Mouse (Mus musculus) lung, postnatal 0 days (tissue): ENCODE data around the gene Sema3c. TPM values are rescaled to one million over a fixed set of nuclear protein-coding genes. Genes with fewer than 3 reads are reported as not detected.

ENCODE experiments used
- ATAC-seq: fragments of 200-750 bp; cut with Nextera tagmentation; 2 replicates; pipeline ENCODE4 v1.8.0; 2017; ENCODE audit warnings: moderate library complexity
- DNase-seq: peaks from one replicate; pipeline ENCODE4 v3.0.0-alpha.2; 2016; ENCODE audit warnings: low spot score
- H3K27ac ChIP-seq: fragments of 300-500 bp; sonication (generic); 2 replicates; pipeline ENCODE4 v1.5.1; 2014; ENCODE audit warnings: antibody characterized with exemption, mild to moderate bottlenecking, low read length, mixed read lengths
- H3K27me3 ChIP-seq: fragments of 300-500 bp; sonication (generic); replicated peaks from 2 replicates; pipeline ENCODE4 v1.6.1; 2014; ENCODE audit warnings: low read length, mixed read lengths; ENCODE audit not compliant: insufficient read depth
- H3K36me3 ChIP-seq: fragments of 300-500 bp; sonication (generic); 2 replicates; pipeline ENCODE4 v1.6.1; 2014; ENCODE audit warnings: low read length, mixed read lengths; ENCODE audit not compliant: insufficient read depth
- H3K4me1 ChIP-seq: fragments of 300-500 bp; sonication (generic); 2 replicates; pipeline ENCODE4 v1.6.1; 2014; ENCODE audit warnings: antibody characterized with exemption, low read depth, low read length, mixed read lengths; ENCODE audit not compliant: insufficient read depth
- H3K4me2 ChIP-seq: fragments of 300-500 bp; sonication (generic); replicated peaks from 2 replicates; pipeline ENCODE4 v1.6.1; 2014; ENCODE audit warnings: low read depth, mild to moderate bottlenecking, low read length, moderate library complexity, mixed read lengths
- H3K4me3 ChIP-seq: fragments of 300-500 bp; sonication (generic); 2 replicates; pipeline ENCODE4 v1.5.1; 2014; ENCODE audit warnings: low read depth, low read length
- H3K9ac ChIP-seq: fragments of 300-500 bp; sonication (generic); replicated peaks from 2 replicates; pipeline ENCODE4 v1.6.1; 2014; ENCODE audit warnings: low read depth, mild to moderate bottlenecking
- H3K9me3 ChIP-seq: fragments of 300-500 bp; sonication (generic); 2 replicates; pipeline ENCODE4 v1.6.1; 2016; ENCODE audit warnings: low read length, mixed read lengths
- CTCF ChIP-seq: IDR thresholded peaks from 2 replicates; pipeline ENCODE4 v1.5.1; 2016; ENCODE audit warnings: antibody characterized with exemption, mild to moderate bottlenecking
- EP300 ChIP-seq: IDR thresholded peaks from 2 replicates; pipeline ENCODE4 v1.6.1; 2016; ENCODE audit warnings: antibody characterized with exemption, mild to moderate bottlenecking, control low read depth
- WGBS: fragments of 180-500 bp; shearing (Covaris S2); extraction: QIAGEN DNeasy Blood & Tissue Kit; methylation state at CpG from one replicate; pipeline ENCODE4 v1.1.7; 2014; 5-methylcytosine and 5-hydroxymethylcytosine counted together
- polyA plus RNA-seq: library from polyadenylated mRNA; unstranded; fragments of >200 nt; fragmentation: Nextera tagmentation; extraction: Ambion mirVana; gene quantifications from 2 replicates; pipeline ENCODE4 v1.2.1, GENCODE M21; 2015

The Sema3c gene
- polyA plus RNA-seq, 1 experiment from 2014 or later = 42.9 TPM

- Histone ChIP-seq H3K4me1 (no peaks in the 10 kb centered on the region), H3K36me3 (no peaks in the 10 kb centered on the region), H3K27me3 (no peaks in the 10 kb centered on the region), H3K9me3 (no peaks in the 10 kb centered on the region), H3K27ac (no peak overlapping the region), H3K4me3 (no peak overlapping the region), H3K9ac (no peak overlapping the region), H3K4me2 (no peak overlapping the region)
- no peak for DNase-seq
- ATAC-seq = no peak
- TF ChIP-seq CTCF = no peak
- TF ChIP-seq EP300 = no peak
- WGBS = 53% methylated on average over 2 of the region's 2 CpGs
Observed at GRCm38 (mm10) chr5:17584299-17584945, 10.3 kb downstream of the Sema3c start.

DNA sequence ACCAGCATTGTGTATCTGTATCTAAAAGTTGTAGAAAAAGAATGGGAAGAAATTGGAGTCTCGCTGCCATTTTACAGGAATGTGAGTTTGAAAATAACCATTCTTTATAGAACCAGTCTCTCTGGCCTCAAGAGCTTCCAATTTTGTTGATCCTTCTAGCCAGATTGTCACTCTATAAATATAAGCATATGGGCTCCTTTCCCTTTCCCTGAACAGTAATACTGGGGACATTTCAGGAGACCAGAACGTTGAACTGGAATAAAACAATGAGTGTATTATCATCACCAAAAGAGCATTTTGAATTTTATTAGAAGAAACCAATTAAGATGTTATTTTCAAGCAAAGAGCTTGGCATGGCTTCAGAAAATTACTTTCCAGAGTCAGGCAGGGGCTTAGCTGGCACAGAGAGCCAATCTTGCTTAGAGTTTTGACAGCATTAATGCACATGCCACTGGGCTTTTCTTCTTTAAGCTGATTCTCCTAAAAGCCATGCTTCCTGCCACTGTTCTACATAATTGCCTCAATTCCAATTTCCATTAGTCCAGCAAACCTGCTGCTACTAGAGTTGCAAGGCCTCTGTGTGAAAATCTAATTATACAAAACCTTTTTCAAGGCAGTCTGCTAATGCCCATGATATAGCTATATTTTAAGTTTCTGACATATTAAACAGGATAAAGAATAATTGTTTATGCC, 12.6 kb downstream of the Sema3c start:
- Histone ChIP-seq H3K4me3 (no peak overlapping the region), H3K27me3 (no peaks in the 10 kb centered on the region), H3K9me3 (no peaks in the 10 kb centered on the region), H3K4me1 (no peaks in the 10 kb centered on the region), H3K9ac (no peak overlapping the region), H3K36me3 (no peaks in the 10 kb centered on the region), H3K4me2 (no peak overlapping the region), H3K27ac (no peak overlapping the region)
- no peak for DNase-seq
- TF ChIP-seq EP300 (no peak), CTCF (no peak)
- ATAC-seq = no peak
- 75% methylated on average over 2 of the region's 2 CpGs for WGBS

- TF ChIP-seq CTCF = no peak
- no peak for TF ChIP-seq EP300
Observed at GRCm38 (mm10) chr5:17591908-17592307, 17.8 kb downstream of the Sema3c start.

GRCm38 (mm10) chr5:17601700-17602099, 27.6 kb downstream of the Sema3c start:
- no peak overlapping the region for H3K4me3 ChIP-seq
- no peak overlapping the region for H3K9ac ChIP-seq
- ATAC-seq = no peak
- DNase-seq = no peak
- no peaks in the 10 kb centered on the region for H3K27me3 ChIP-seq
- TF ChIP-seq CTCF (no peak), EP300 (no peak)
- H3K4me2 ChIP-seq = no peak overlapping the region
- WGBS = 34% methylated on average over 4 of the region's 4 CpGs
- H3K36me3 ChIP-seq = no peaks in the 10 kb centered on the region
- H3K27ac ChIP-seq = no peak overlapping the region
- no peaks in the 10 kb centered on the region for H3K4me1 ChIP-seq
- H3K9me3 ChIP-seq = no peaks in the 10 kb centered on the region

More at GRCm38 (mm10) chr5:17591908-17592307, 17.8 kb downstream of the Sema3c start:
- H3K27me3 ChIP-seq = no peaks in the 10 kb centered on the region
- no peaks in the 10 kb centered on the region for H3K4me1 ChIP-seq
- ATAC-seq (no peak), DNase-seq (no peak)
- H3K27ac ChIP-seq = no peak overlapping the region
- H3K9ac ChIP-seq = no peak overlapping the region
- 66% methylated on average over 3 of the region's 3 CpGs for WGBS
- no peak overlapping the region for H3K4me2 ChIP-seq
- no peaks in the 10 kb centered on the region for H3K9me3 ChIP-seq
- no peak overlapping the region for H3K4me3 ChIP-seq
- H3K36me3 ChIP-seq = no peaks in the 10 kb centered on the region

DNA sequence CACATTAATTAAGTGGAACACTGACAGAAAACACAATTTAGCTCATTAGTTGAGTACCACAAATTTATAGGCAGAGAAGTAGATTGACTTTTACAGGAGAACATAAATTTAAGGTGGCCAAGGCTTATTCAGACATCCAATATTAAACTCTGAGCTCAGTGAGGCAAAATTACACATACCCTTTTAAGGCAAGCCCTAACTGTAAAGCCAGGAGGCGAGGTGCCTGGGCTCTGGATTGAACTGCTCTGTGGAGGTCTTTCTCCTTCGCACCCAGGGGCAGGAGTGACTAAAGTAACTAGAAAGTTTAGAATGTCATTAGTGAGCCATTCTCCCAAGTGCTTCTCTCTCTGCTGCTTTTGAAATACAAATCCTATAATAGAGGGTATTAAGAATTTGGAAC, 46.5 kb downstream of the Sema3c start:
- Histone ChIP-seq H3K4me3 (no peak overlapping the region), H3K9me3 (no peaks in the 10 kb centered on the region), H3K9ac (no peak overlapping the region), H3K27ac (no peak overlapping the region), H3K4me2 (no peak overlapping the region), H3K4me1 (no peaks in the 10 kb centered on the region), H3K27me3 (no peaks in the 10 kb centered on the region), H3K36me3 (no peaks in the 10 kb centered on the region)
- TF ChIP-seq CTCF (no peak), EP300 (no peak)
- ATAC-seq (no peak), DNase-seq (no peak)
- WGBS = 85% methylated on average over 2 of the region's 2 CpGs

DNA sequence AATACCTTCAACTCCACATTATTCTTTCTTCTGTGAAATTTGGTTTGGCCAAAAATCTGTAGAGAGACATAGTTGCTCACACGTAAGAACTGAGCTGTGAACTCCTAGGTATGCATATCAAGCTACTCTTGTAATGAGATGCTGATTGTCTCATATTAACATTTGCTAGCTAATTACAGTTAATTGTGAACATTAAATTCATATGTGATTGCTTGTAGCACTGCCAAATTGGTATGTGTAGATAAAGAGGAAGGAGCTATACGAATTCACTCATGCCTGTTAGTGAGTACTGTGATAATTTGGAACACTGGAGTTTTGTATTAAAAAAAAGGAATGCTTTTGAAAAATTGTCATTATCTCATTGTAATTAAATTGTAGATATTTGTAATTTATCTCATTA, 48.5 kb downstream of the Sema3c start:
- H3K27ac ChIP-seq = no peak overlapping the region
- H3K27me3 ChIP-seq = no peaks in the 10 kb centered on the region
- no peak overlapping the region for H3K4me3 ChIP-seq
- H3K9ac ChIP-seq = no peak overlapping the region
- 86% methylated on average over 2 of the region's 2 CpGs for WGBS
- H3K36me3 ChIP-seq = no peaks in the 10 kb centered on the region
- no peaks in the 10 kb centered on the region for H3K4me1 ChIP-seq
- ATAC-seq (no peak), DNase-seq (no peak)
- TF ChIP-seq EP300 = no peak
- no peak for TF ChIP-seq CTCF
- no peaks in the 10 kb centered on the region for H3K9me3 ChIP-seq
- H3K4me2 ChIP-seq = no peak overlapping the region
